Mouse (Mus musculus) MEL (cell line): ENCODE measurements around the gene Ddrgk1. TPM values are rescaled to one million over a fixed set of nuclear protein-coding genes. Genes with fewer than 3 reads are reported as not detected.

Experiments
- DNase-seq: peaks from one replicate; pipeline ENCODE4 v3.0.0; 2011; ENCODE audit warnings: low read depth, low spot score
- H3K27ac ChIP-seq: 2 replicates; pipeline ENCODE4 v1.5.1; 2012; ENCODE audit warnings: low read depth, mild to moderate bottlenecking, control low read depth, low read length, moderate library complexity; ENCODE audit not compliant: control insufficient read depth
- H3K27me3 ChIP-seq, 2 experiments: fragments of 150-350 bp in 1 of 2; sonication (generic) in 1 of 2; 2 replicates each; pipeline ENCODE4 v1.6.1; 2012; ENCODE audit warnings: low read length in 2 of 2, mild to moderate bottlenecking in 2 of 2, improper control_type of control experiment in 1 of 2, moderate library complexity in 1 of 2; ENCODE audit not compliant: insufficient read depth in 2 of 2, control insufficient read depth in 1 of 2
- H3K36me3 ChIP-seq, 2 experiments: 2 replicates each; pipeline ENCODE4 v1.6.1; 2012 to 2014; ENCODE audit warnings: low read length in 2 of 2, improper control_type of control experiment in 1 of 2, inconsistent platforms in 1 of 2, mild to moderate bottlenecking in 1 of 2; ENCODE audit not compliant: insufficient read depth in 2 of 2, control insufficient read depth in 1 of 2
- H3K4me1 ChIP-seq, 2 experiments: fragments of 150-350 bp in 1 of 2; sonication (generic) in 1 of 2; 2 replicates each; pipeline ENCODE4 v1.6.1; 2012; ENCODE audit warnings: low read length in 2 of 2, improper control_type of control experiment in 1 of 2, mild to moderate bottlenecking in 1 of 2; ENCODE audit not compliant: insufficient read depth in 2 of 2, control insufficient read depth in 1 of 2
- H3K4me3 ChIP-seq, 2 experiments: fragments of 150-350 bp in 1 of 2; sonication (generic) in 1 of 2; 2 replicates each; pipeline ENCODE4 v1.5.1; 2012; ENCODE audit warnings: low read depth in 2 of 2, low read length in 2 of 2, mild to moderate bottlenecking in 2 of 2, moderate library complexity in 2 of 2, control low read depth in 1 of 2, improper control_type of control experiment in 1 of 2; ENCODE audit not compliant: control insufficient read depth in 1 of 2, insufficient read depth in 1 of 2
- H3K79me2 ChIP-seq: 2 replicates; pipeline ENCODE4 v1.6.1; 2012; ENCODE audit warnings: mild to moderate bottlenecking, low read length, moderate library complexity; ENCODE audit not compliant: control insufficient read depth, poor library complexity, insufficient read depth
- H3K9ac ChIP-seq: 2 replicates; pipeline ENCODE4 v1.6.1; 2012; ENCODE audit warnings: low read depth, mild to moderate bottlenecking, control low read depth, low read length, moderate library complexity; ENCODE audit not compliant: control insufficient read depth, poor library complexity, severe bottlenecking
- H3K9me3 ChIP-seq: fragments of 150-350 bp; sonication (generic); replicated peaks from 2 replicates; pipeline ENCODE4 v1.6.1; 2012; ENCODE audit warnings: mild to moderate bottlenecking, low read length, improper control_type of control experiment, moderate library complexity; ENCODE audit not compliant: insufficient read depth
- CHD2 ChIP-seq: IDR thresholded peaks from 2 replicates; pipeline ENCODE4 v1.6.1; 2011; ENCODE audit warnings: low read length, improper control_type of control experiment
- CTCF ChIP-seq, 3 experiments: IDR thresholded peaks in 2 of 3; conservative IDR thresholded peaks in 1 of 3; 2 replicates each; pipeline ENCODE4 v1.5.1; 2011 to 2012; ENCODE audit warnings: low read length in 3 of 3, low read depth in 2 of 3, mild to moderate bottlenecking in 2 of 3, improper control_type of control experiment in 1 of 3, inconsistent platforms in 1 of 3, mixed read lengths in 1 of 3, moderate library complexity in 1 of 3; ENCODE audit not compliant: control insufficient read depth in 1 of 3, insufficient read depth in 1 of 3, poor library complexity in 1 of 3, severe bottlenecking in 1 of 3
- ELF1 ChIP-seq: IDR thresholded peaks from 2 replicates; pipeline ENCODE4 v1.6.1; 2014; ENCODE audit warnings: low read depth, mild to moderate bottlenecking, inconsistent platforms, low read length, improper control_type of control experiment, moderate library complexity
- ETS1 ChIP-seq: IDR thresholded peaks from 2 replicates; pipeline ENCODE4 v1.6.1; 2012; ENCODE audit warnings: low read depth, mild to moderate bottlenecking, inconsistent platforms, low read length, improper control_type of control experiment, moderate library complexity
- GABPA ChIP-seq: IDR thresholded peaks from 2 replicates; pipeline ENCODE4 v1.6.1; 2012; ENCODE audit warnings: low read depth, mild to moderate bottlenecking, inconsistent platforms, low read length, improper control_type of control experiment, moderate library complexity
- GATA1 ChIP-seq: IDR thresholded peaks from 2 replicates; pipeline ENCODE4 v1.6.1; 2011; ENCODE audit warnings: low read depth, low read length, improper control_type of control experiment
- HCFC1 ChIP-seq: IDR thresholded peaks from 2 replicates; pipeline ENCODE4 v1.6.1; 2012; ENCODE audit warnings: low read depth, mild to moderate bottlenecking, inconsistent platforms, low read length, improper control_type of control experiment, moderate library complexity
- JUND ChIP-seq: IDR thresholded peaks from 2 replicates; pipeline ENCODE4 v1.6.1; 2011; ENCODE audit warnings: low read depth, mild to moderate bottlenecking, improper control_type of control experiment, low read length
- MAFK ChIP-seq: IDR thresholded peaks from 2 replicates; pipeline ENCODE4 v1.6.1; 2011; ENCODE audit warnings: low read depth, mild to moderate bottlenecking, low read length, improper control_type of control experiment, borderline replicate concordance
- MAX ChIP-seq: IDR thresholded peaks from 2 replicates; pipeline ENCODE4 v1.6.1; 2011; ENCODE audit warnings: low read length, improper control_type of control experiment
- MAZ ChIP-seq: IDR thresholded peaks from 2 replicates; pipeline ENCODE4 v1.6.1; 2012; ENCODE audit warnings: low read depth, mild to moderate bottlenecking, inconsistent platforms, low read length, improper control_type of control experiment
- MEF2A ChIP-seq: IDR thresholded peaks from 2 replicates; pipeline ENCODE4 v1.6.1; 2014; ENCODE audit warnings: low read depth, mild to moderate bottlenecking, inconsistent platforms, low read length, improper control_type of control experiment; ENCODE audit not compliant: poor library complexity, insufficient replicate concordance, severe bottlenecking; ENCODE audit errors: extremely low read depth
- MYB ChIP-seq: IDR thresholded peaks from 2 replicates; pipeline ENCODE4 v1.6.1; 2011; ENCODE audit warnings: mild to moderate bottlenecking, low read depth, low read length, improper control_type of control experiment
- MYC ChIP-seq: IDR thresholded peaks from 2 replicates; pipeline ENCODE4 v1.6.1; 2011; ENCODE audit warnings: low read depth, mild to moderate bottlenecking, low read length, improper control_type of control experiment, moderate library complexity
- NELFE ChIP-seq: IDR thresholded peaks from 2 replicates; pipeline ENCODE4 v1.6.1; 2011; ENCODE audit warnings: low read depth, low read length, improper control_type of control experiment
- NRF1 ChIP-seq: IDR thresholded peaks from 2 replicates; pipeline ENCODE4 v1.6.1; 2014; ENCODE audit warnings: low read depth, mild to moderate bottlenecking, inconsistent platforms, low read length, improper control_type of control experiment, moderate library complexity; ENCODE audit not compliant: poor library complexity, insufficient read depth, severe bottlenecking
- POLR2A ChIP-seq, 2 experiments: IDR thresholded peaks; 2 replicates each; pipeline ENCODE4 v1.6.1; 2011 to 2012; ENCODE audit warnings: low read length in 2 of 2, mild to moderate bottlenecking in 2 of 2, control low read depth in 1 of 2, improper control_type of control experiment in 1 of 2, low read depth in 1 of 2, moderate library complexity in 1 of 2; ENCODE audit not compliant: control insufficient read depth in 1 of 2, insufficient read depth in 1 of 2, poor library complexity in 1 of 2
- POLR2AphosphoS5 ChIP-seq: IDR thresholded peaks from 2 replicates; pipeline ENCODE4 v1.6.1; 2012; ENCODE audit warnings: low read depth, borderline replicate concordance, mild to moderate bottlenecking, inconsistent platforms, low read length, moderate library complexity, mixed read lengths
- SIN3A ChIP-seq: IDR thresholded peaks from 2 replicates; pipeline ENCODE4 v1.6.1; 2012; ENCODE audit warnings: low read length, improper control_type of control experiment, inconsistent platforms
- USF1 ChIP-seq: IDR thresholded peaks from 2 replicates; pipeline ENCODE4 v1.6.1; 2014; ENCODE audit warnings: low read depth, mild to moderate bottlenecking, inconsistent platforms, low read length, improper control_type of control experiment, moderate library complexity
- USF2 ChIP-seq, 2 experiments: IDR thresholded peaks; 2 replicates each; pipeline ENCODE4 v1.6.1; 2011 to 2012; ENCODE audit warnings: improper control_type of control experiment in 2 of 2, low read length in 2 of 2, borderline replicate concordance in 1 of 2, inconsistent platforms in 1 of 2, low read depth in 1 of 2, mild to moderate bottlenecking in 1 of 2; ENCODE audit not compliant: insufficient read depth in 1 of 2
- ZKSCAN1 ChIP-seq: IDR thresholded peaks from 2 replicates; pipeline ENCODE4 v1.6.1; 2012; ENCODE audit warnings: low read depth, mild to moderate bottlenecking, inconsistent platforms, low read length, improper control_type of control experiment, moderate library complexity
- ZMIZ1 ChIP-seq: IDR thresholded peaks from 2 replicates; pipeline ENCODE4 v1.6.1; 2012; ENCODE audit warnings: low read depth, mild to moderate bottlenecking, inconsistent platforms, low read length, improper control_type of control experiment, moderate library complexity
- ZNF384 ChIP-seq: IDR thresholded peaks from 2 replicates; pipeline ENCODE4 v1.6.1; 2012; ENCODE audit warnings: low read depth, mild to moderate bottlenecking, inconsistent platforms, low read length, improper control_type of control experiment
- polyA plus RNA-seq, 2 experiments: library from polyadenylated mRNA; stranded (reverse) in 1 of 2; unstranded in 1 of 2; fragments of >175 nt in 1 of 2; fragments of >200 nt in 1 of 2; gene quantifications; 2 replicates each; pipeline versions ENCODE4 v1.2.1 to v1.2.4; 2012; ENCODE audit warnings: low replicate concordance in 2 of 2, low read depth in 1 of 2; ENCODE audit not compliant: insufficient read length in 2 of 2, insufficient read depth in 1 of 2, missing spikeins in 1 of 2
- total RNA-seq: library from RNA; depleted of rRNA; stranded (reverse); fragments of 300-350 nt; gene quantifications from 2 replicates; pipeline ENCODE4 v1.2.3, GENCODE M21; 2012

Ddrgk1 gene
- total and polyA plus RNA-seq, 3 experiments: 52.7 to 73.6 TPM; not detected in 1

DNA sequence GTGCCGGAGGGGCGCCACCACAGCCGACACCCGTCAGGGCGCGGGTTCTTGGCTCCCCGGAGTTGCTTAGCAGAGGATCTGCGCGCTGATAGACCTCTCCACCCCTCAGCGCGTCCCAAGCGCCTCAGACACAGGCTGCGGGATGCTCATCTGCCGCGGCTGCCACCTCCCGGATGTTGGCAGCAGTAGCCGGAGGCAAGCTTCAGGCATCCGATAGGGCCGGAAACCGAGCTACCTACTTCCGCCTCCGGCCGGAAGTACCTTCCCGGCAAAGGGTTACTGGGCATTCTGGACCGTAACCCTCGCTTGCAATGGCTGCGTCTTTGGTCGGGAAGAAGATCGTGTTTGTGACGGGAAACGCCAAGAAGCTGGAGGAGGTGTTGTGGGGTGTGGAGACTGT, 3.1 kb upstream of the Ddrgk1 start, which contains the start of gene Itpa (continued):
- no peak for TF ChIP-seq USF1
- no peak for TF ChIP-seq POLR2AphosphoS5

DNA sequence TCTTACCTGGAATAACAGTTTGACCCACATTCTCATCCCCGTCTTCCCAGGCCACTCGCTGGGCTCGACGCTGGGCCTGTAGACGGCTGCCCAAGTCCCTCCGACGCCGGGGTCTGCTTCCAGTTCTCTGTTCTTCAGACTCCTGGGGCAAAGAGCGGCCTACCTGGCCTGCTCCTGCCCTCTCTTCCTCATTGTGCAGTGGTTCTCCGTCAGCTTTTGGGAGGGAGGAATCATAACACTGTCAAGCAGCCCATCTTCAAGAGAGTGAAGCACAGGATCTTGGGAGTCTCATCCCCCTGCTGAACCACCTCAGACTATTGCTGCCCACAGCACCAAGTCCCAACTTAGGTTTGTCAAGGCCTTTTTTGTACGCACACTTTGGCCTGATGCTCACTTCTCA, 1.1 kb downstream of the Ddrgk1 start:
- Histone ChIP-seq H3K9ac (peak overlapping the region; percentile 68), H3K4me1 (peaks cover 2 to 16% of the 10 kb centered on the region in 2 experiments), H3K27me3 (no peaks in the 10 kb centered on the region), H3K4me3 (peak overlapping the region; percentile 52 to 73; a peak in 3 of 4 replicates), H3K36me3 (peaks cover 3 to 19% of the 10 kb centered on the region in 2 experiments; a peak in 3 of 4 replicates), H3K79me2 (peaks cover 18% of the 10 kb centered on the region), H3K27ac (no peak overlapping the region; the same call in 1 of the 2 replicates), H3K9me3 (no peaks in the 10 kb centered on the region)
- no peak for DNase-seq
- no peak for TF ChIP-seq CHD2
- no peak for TF ChIP-seq NRF1
- no peak for TF ChIP-seq USF1
- no peak for TF ChIP-seq MAZ
- TF ChIP-seq ZMIZ1: no peak
- no peak for TF ChIP-seq SIN3A

- no peak overlapping the region for H3K9ac ChIP-seq
- H3K27me3 ChIP-seq: no peaks in the 10 kb centered on the region
- no peak overlapping the region for H3K4me3 ChIP-seq
- H3K27ac ChIP-seq: no peak overlapping the region
- H3K79me2 ChIP-seq: peaks cover 6% of the 10 kb centered on the region; the same call in 1 of the 2 replicates
- peaks cover 5 to 24% of the 10 kb centered on the region in 2 experiments; a peak in 3 of 4 replicates for H3K36me3 ChIP-seq
- TF ChIP-seq HCFC1 (no peak), MAX (no peak)
- DNase-seq: no peak
- H3K9me3 ChIP-seq: no peaks in the 10 kb centered on the region
- H3K4me1 ChIP-seq: peaks cover 19% of the 10 kb centered on the region in 2 experiments
Measured at GRCm38 (mm10) chr2:130658530-130658929, 5.9 kb downstream of the Ddrgk1 start.

GRCm38 (mm10) chr2:130657541-130657940, 6.9 kb downstream of the Ddrgk1 start:
- no peaks in the 10 kb centered on the region for H3K79me2 ChIP-seq
- no peak for DNase-seq
- TF ChIP-seq USF1 (no peak), ELF1 (no peak), POLR2A (IDR thresholded peaks at IDR 0.05; ENCODE audit: control insufficient read depth in 1 of 2, insufficient read depth in 1 of 2, low read depth in 1 of 2, low read length in 2 of 2, poor library complexity in 1 of 2) (no peak), ZKSCAN1 (no peak), JUND (no peak), MEF2A (no peak), GABPA (no peak), ZNF384 (no peak), MYC (no peak), NRF1 (no peak), MAFK (no peak), ETS1 (no peak), CTCF (IDR thresholded peaks at IDR 0.05 in 2 of 3, conservative IDR thresholded peaks at IDR 0.05 in 1 of 3; ENCODE audit: control insufficient read depth in 1 of 3, insufficient read depth in 1 of 3, low read depth in 2 of 3, low read length in 3 of 3, poor library complexity in 1 of 3, severe bottlenecking in 1 of 3) (no peak), MYB (no peak), NELFE (no peak), POLR2AphosphoS5 (no peak), GATA1 (no peak), USF2 (IDR thresholded peaks at IDR 0.05; ENCODE audit: borderline replicate concordance in 1 of 2, insufficient read depth in 1 of 2, low read depth in 1 of 2, low read length in 2 of 2) (no peak)
- no peaks in the 10 kb centered on the region for H3K27me3 ChIP-seq
- H3K4me3 ChIP-seq: no peak overlapping the region
- H3K9me3 ChIP-seq: no peaks in the 10 kb centered on the region
- H3K4me1 ChIP-seq: peaks cover 11 to 19% of the 10 kb centered on the region in 2 experiments
- H3K36me3 ChIP-seq: peaks cover 5 to 15% of the 10 kb centered on the region in 2 experiments; a peak in 3 of 4 replicates
- H3K27ac ChIP-seq: no peak overlapping the region
- H3K9ac ChIP-seq: no peak overlapping the region
